25 mouse cellular contexts compared by ENCODE assay signal in the genomic region with DNA sequence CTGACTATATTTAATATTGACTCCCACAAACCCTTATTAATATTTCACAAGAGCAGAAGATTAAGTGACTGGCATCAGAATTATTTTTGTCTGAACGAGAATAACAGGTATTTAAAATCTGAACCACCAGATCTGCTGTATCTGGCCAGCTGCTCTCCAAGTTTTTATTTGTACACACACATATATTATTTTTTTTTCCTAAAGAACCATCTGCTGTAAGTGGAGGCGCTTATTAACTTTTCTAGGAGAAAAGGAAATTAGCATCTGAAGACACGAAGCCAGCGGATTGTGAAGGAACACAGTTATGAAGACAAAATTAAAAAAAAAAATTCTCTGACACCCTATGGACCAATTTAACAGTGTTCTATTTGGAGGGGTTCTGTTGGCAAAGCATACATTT.
"Had no signal": no experiment of that assay in that cellular context is flagged by ENCODE, and none has a peak within 500 bp of the region (broad histone marks: within the 10 kb centered on the region; RNA-seq: fewer than 3 reads in every experiment).

No protein-coding gene starts in this region.

- ATAC-seq: liver, embryonic 12.5 days; midbrain, embryonic 15.5 days had no signal

- H3K9me3 ChIP-seq: limb, embryonic 10.5 days; limb, embryonic 13.5 days; liver, embryonic 12.5 days; lung, embryonic 15.5 days; midbrain, embryonic 12.5 days; midbrain, embryonic 15.5 days; neural tube, embryonic 12.5 days; neural tube, embryonic 15.5 days had no signal

- DNase-seq: kidney, adult 18-20 months; kidney, adult 9 months; kidney, postnatal 25 days; layer of hippocampus, postnatal 36 days; liver; lung, adult 18-20 months; lung, postnatal 10 days; lung, postnatal 36 days; right cerebral cortex, adult 18-20 months; right cerebral cortex, postnatal 14 days; right cerebral cortex, postnatal 4 days; thymus, postnatal 25 days had no signal

- H3K36me3 ChIP-seq: limb, embryonic 10.5 days; limb, embryonic 13.5 days; liver, embryonic 12.5 days; liver, embryonic 15.5 days; lung, embryonic 15.5 days; midbrain, embryonic 12.5 days; midbrain, embryonic 15.5 days; neural tube, embryonic 12.5 days; neural tube, embryonic 15.5 days had no signal

- H3K27me3 ChIP-seq: limb, embryonic 13.5 days; liver, embryonic 12.5 days; liver, embryonic 15.5 days; lung, embryonic 15.5 days; megakaryocyte, embryonic 14.5 days; midbrain, embryonic 12.5 days; midbrain, embryonic 15.5 days; neural tube, embryonic 12.5 days; neural tube, embryonic 15.5 days had no signal

- H3K4me3 ChIP-seq: left cerebral cortex, adult 2 months; limb, embryonic 10.5 days; limb, embryonic 13.5 days; liver, embryonic 12.5 days; liver, embryonic 15.5 days; lung, embryonic 15.5 days; megakaryocyte, embryonic 14.5 days; midbrain, embryonic 12.5 days; midbrain, embryonic 15.5 days; neural tube, embryonic 12.5 days; neural tube, embryonic 15.5 days had no signal

- H3K4me2 ChIP-seq: limb, embryonic 13.5 days; liver, embryonic 12.5 days; liver, embryonic 15.5 days; lung, embryonic 15.5 days; midbrain, embryonic 12.5 days; midbrain, embryonic 15.5 days; neural tube, embryonic 12.5 days; neural tube, embryonic 15.5 days had no signal

- H3K27ac ChIP-seq: kidney, postnatal 0 days; left cerebral cortex, adult 2 months; limb, embryonic 10.5 days; limb, embryonic 13.5 days; liver, embryonic 12.5 days; liver, embryonic 15.5 days; lung, embryonic 15.5 days; midbrain, embryonic 12.5 days; midbrain, embryonic 15.5 days; neural tube, embryonic 12.5 days; neural tube, embryonic 15.5 days; stomach, postnatal 0 days had no signal

- H3K4me1 ChIP-seq: liver, embryonic 12.5 days; liver, embryonic 15.5 days; megakaryocyte, embryonic 14.5 days; neural tube, embryonic 12.5 days; neural tube, embryonic 15.5 days had no signal

- H3K9ac ChIP-seq: limb, embryonic 13.5 days; liver, embryonic 12.5 days; liver, embryonic 15.5 days; lung, embryonic 15.5 days; midbrain, embryonic 12.5 days; midbrain, embryonic 15.5 days; neural tube, embryonic 12.5 days; neural tube, embryonic 15.5 days had no signal
